Mouse (Mus musculus): ENCODE data around the gene Psmb7. TPM values are rescaled to one million over a fixed set of nuclear protein-coding genes. Genes with fewer than 3 reads are reported as not detected.

Gene Psmb7
- polyA plus RNA-seq, 1 experiment from 2014 or later, result 214 TPM

- no peak overlapping the region for H3K4me3 ChIP-seq (ENCODE audit: low read length)
- no peak overlapping the region for H3K27ac ChIP-seq (ENCODE audit: low read length)
- H3K4me1 ChIP-seq (ENCODE audit: control insufficient read depth, insufficient read depth, low read length), result peaks cover 3% of the 10 kb centered on the region; the same call in 1 of the 2 replicates
- WGBS, result 85% methylated on average over 4 of the region's 4 CpGs
- H3K9me3 ChIP-seq (replicated peaks; ENCODE audit: control insufficient read depth, low read length), result no peaks in the 10 kb centered on the region
- H3K4me2 ChIP-seq (ENCODE audit: low read depth, low read length), result no peak overlapping the region
- no peak overlapping the region for H3K9ac ChIP-seq (ENCODE audit: low read length)
- H3K27me3 ChIP-seq (ENCODE audit: control insufficient read depth, insufficient read depth, low read length), result no peaks in the 10 kb centered on the region
- peaks cover 25% of the 10 kb centered on the region for H3K36me3 ChIP-seq (ENCODE audit: control insufficient read depth, insufficient read depth)
- no peak for ATAC-seq (replicated peaks; ENCODE audit: extremely low read depth, insufficient read depth, low FRiP score)
Measured at GRCm38 (mm10) chr2:38562596-38562995, 81.3 kb downstream of the Psmb7 start.

GRCm38 (mm10) chr2:38560296-38561227, 83.3 kb downstream of the Psmb7 start:
- 72% methylated on average over 17 of the region's 17 CpGs for WGBS
- Histone ChIP-seq H3K9me3 (replicated peaks; ENCODE audit: control insufficient read depth, low read length) (no peaks in the 10 kb centered on the region), H3K9ac (ENCODE audit: low read length) (no peak overlapping the region), H3K4me3 (ENCODE audit: low read length) (no peak overlapping the region), H3K36me3 (ENCODE audit: control insufficient read depth, insufficient read depth) (peaks cover 22% of the 10 kb centered on the region), H3K4me2 (ENCODE audit: low read depth, low read length) (no peak overlapping the region), H3K27ac (ENCODE audit: low read length) (no peak overlapping the region), H3K27me3 (ENCODE audit: control insufficient read depth, insufficient read depth, low read length) (no peaks in the 10 kb centered on the region), H3K4me1 (ENCODE audit: control insufficient read depth, insufficient read depth, low read length) (peaks cover 3% of the 10 kb centered on the region; the same call in 1 of the 2 replicates)
- ATAC-seq (replicated peaks; ENCODE audit: extremely low read depth, insufficient read depth, low FRiP score), result no peak

GRCm38 (mm10) chr2:38556721-38557120, 87.2 kb downstream of the Psmb7 start:
- no peak overlapping the region for H3K27ac ChIP-seq (ENCODE audit: low read length)
- no peak for ATAC-seq (replicated peaks; ENCODE audit: extremely low read depth, insufficient read depth, low FRiP score)
- no peaks in the 10 kb centered on the region for H3K9me3 ChIP-seq (replicated peaks; ENCODE audit: control insufficient read depth, low read length)
- no peak overlapping the region for H3K9ac ChIP-seq (ENCODE audit: low read length)
- no peak overlapping the region for H3K4me3 ChIP-seq (ENCODE audit: low read length)
- no peaks in the 10 kb centered on the region for H3K27me3 ChIP-seq (ENCODE audit: control insufficient read depth, insufficient read depth, low read length)
- peaks cover 12% of the 10 kb centered on the region; the same call in 1 of the 2 replicates for H3K36me3 ChIP-seq (ENCODE audit: control insufficient read depth, insufficient read depth)
- 69% methylated on average over 3 of the region's 3 CpGs for WGBS
- H3K4me1 ChIP-seq (ENCODE audit: control insufficient read depth, insufficient read depth, low read length), result peaks cover 3% of the 10 kb centered on the region; the same call in 1 of the 2 replicates
- no peak overlapping the region for H3K4me2 ChIP-seq (ENCODE audit: low read depth, low read length)

- Histone ChIP-seq H3K4me1 (ENCODE audit: control insufficient read depth, insufficient read depth, low read length) (peaks cover 3% of the 10 kb centered on the region; the same call in 1 of the 2 replicates), H3K4me3 (ENCODE audit: low read length) (no peak overlapping the region), H3K27me3 (ENCODE audit: control insufficient read depth, insufficient read depth, low read length) (no peaks in the 10 kb centered on the region), H3K27ac (ENCODE audit: low read length) (no peak overlapping the region), H3K9me3 (replicated peaks; ENCODE audit: control insufficient read depth, low read length) (no peaks in the 10 kb centered on the region), H3K4me2 (ENCODE audit: low read depth, low read length) (no peak overlapping the region), H3K9ac (ENCODE audit: low read length) (no peak overlapping the region), H3K36me3 (ENCODE audit: control insufficient read depth, insufficient read depth) (peaks cover 18% of the 10 kb centered on the region; the same call in 1 of the 2 replicates)
- WGBS, result 78% methylated on average over 4 of the region's 4 CpGs
- no peak for ATAC-seq (replicated peaks; ENCODE audit: extremely low read depth, insufficient read depth, low FRiP score)
Measured at GRCm38 (mm10) chr2:38555659-38556058, 88.2 kb downstream of the Psmb7 start.

DNA sequence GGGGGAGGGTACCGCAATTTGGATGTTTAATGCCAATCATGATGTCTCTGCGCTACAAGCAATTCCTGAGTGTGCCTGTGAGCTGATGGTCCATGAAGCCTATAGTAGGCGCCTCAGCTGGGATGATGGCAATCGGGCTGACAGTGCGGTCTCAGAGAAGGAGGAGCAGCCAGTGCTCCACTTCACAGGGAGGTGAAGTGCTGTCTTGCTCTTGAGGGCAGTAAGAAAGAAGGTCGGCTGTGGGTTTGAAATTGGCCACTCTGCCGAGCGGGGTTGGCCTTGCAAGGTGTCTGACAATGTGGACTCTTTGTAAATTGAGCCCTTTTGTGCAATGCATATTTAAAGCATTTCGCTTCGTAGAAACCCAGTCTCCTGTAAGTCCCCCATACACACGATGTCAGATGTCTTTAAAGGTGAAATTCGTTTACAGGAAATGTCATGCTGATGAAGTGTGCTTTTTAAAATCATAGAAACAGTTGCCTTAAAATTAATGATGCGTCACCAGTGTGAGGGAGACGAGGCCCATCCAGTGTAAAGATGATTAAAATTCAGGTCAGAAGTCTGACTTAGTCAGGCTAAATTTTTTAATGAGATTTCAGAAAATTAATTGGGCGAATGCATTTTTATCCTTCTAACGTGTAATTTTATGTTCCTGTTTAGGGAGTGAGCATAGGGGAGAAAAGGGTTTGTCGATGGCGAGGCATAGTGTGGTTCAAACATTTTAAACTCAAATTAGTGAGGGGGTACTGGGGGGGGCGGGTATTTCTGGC, 89.5 kb downstream of the Psmb7 start:
- Histone ChIP-seq H3K4me1 (ENCODE audit: control insufficient read depth, insufficient read depth, low read length) (peaks cover 2% of the 10 kb centered on the region; the same call in 1 of the 2 replicates), H3K4me2 (ENCODE audit: low read depth, low read length) (no peak overlapping the region), H3K4me3 (ENCODE audit: low read length) (no peak overlapping the region), H3K27me3 (ENCODE audit: control insufficient read depth, insufficient read depth, low read length) (no peaks in the 10 kb centered on the region), H3K9me3 (replicated peaks; ENCODE audit: control insufficient read depth, low read length) (no peaks in the 10 kb centered on the region), H3K27ac (ENCODE audit: low read length) (no peak overlapping the region), H3K9ac (ENCODE audit: low read length) (no peak overlapping the region), H3K36me3 (ENCODE audit: control insufficient read depth, insufficient read depth) (peaks cover 17% of the 10 kb centered on the region; the same call in 1 of the 2 replicates)
- ATAC-seq (replicated peaks; ENCODE audit: extremely low read depth, insufficient read depth, low FRiP score), result no peak
- 79% methylated on average over 19 of the region's 19 CpGs for WGBS

DNA sequence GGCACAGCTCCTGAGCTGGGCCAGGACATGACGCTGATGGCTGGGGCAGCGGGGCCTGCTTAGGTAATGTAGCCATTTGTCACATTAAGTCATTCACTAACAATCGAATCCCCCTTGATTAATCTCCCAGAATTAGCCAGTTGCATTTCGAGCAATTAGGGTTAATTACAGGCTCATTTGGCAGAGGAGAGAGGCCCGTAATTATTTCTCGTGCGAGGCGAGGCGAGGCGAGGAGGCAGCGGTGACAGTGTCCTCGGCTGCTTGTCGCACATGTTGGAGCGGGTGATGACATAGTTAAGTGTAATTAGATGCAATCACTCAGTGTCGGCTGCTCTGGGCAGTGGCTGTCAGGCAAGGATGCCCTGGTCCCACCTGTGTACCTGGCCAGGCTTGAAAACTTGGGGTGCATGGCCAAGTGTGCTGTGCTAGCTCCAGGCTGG, 91.9 kb downstream of the Psmb7 start:
- no peak for ATAC-seq (replicated peaks; ENCODE audit: extremely low read depth, insufficient read depth, low FRiP score)
- WGBS, result 89% methylated on average over 15 of the region's 15 CpGs
- peaks cover 7% of the 10 kb centered on the region for H3K4me1 ChIP-seq (ENCODE audit: control insufficient read depth, insufficient read depth, low read length)

GRCm38 (mm10) chr2:38547793-38548517, 95.9 kb downstream of the Psmb7 start:
- no peak for ATAC-seq (replicated peaks; ENCODE audit: extremely low read depth, insufficient read depth, low FRiP score)
- H3K9ac ChIP-seq (ENCODE audit: low read length), result no peak overlapping the region

More for the DNA sequence above, 91.9 kb downstream of the Psmb7 start:
- no peak overlapping the region for H3K9ac ChIP-seq (ENCODE audit: low read length)
- no peaks in the 10 kb centered on the region for H3K27me3 ChIP-seq (ENCODE audit: control insufficient read depth, insufficient read depth, low read length)
- H3K4me3 ChIP-seq (ENCODE audit: low read length), result no peak overlapping the region
- no peak overlapping the region for H3K4me2 ChIP-seq (ENCODE audit: low read depth, low read length)
- H3K9me3 ChIP-seq (replicated peaks; ENCODE audit: control insufficient read depth, low read length), result no peaks in the 10 kb centered on the region
- H3K27ac ChIP-seq (ENCODE audit: low read length), result no peak overlapping the region
- 0 out of 2 replicates have a peak, but pooled peaks cover 6% of the 10 kb centered on the region for H3K36me3 ChIP-seq (ENCODE audit: control insufficient read depth, insufficient read depth)

DNA sequence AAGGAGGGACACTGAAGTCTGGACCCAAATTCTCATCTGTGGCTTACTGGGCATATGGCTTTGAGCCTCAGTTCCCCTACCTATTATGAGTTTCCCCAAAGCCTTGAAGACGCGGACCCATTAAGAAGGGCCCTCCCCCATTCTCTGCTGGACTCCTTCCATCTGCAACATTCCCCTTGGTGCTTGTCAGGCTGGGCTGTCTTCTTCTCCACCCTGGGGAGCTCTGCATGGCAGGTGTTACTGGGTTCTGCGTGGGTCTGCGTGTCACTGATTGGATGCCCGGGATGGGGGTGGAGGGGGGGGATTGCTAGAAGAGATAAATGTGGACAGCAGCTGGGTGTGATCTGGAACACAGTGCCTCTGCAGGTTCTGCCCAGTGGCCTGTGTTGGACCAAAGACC, 97.1 kb downstream of the Psmb7 start:
- Histone ChIP-seq H3K9me3 (replicated peaks; ENCODE audit: control insufficient read depth, low read length) (no peaks in the 10 kb centered on the region), H3K4me2 (ENCODE audit: low read depth, low read length) (no peak overlapping the region), H3K4me1 (ENCODE audit: control insufficient read depth, insufficient read depth, low read length) (peaks cover 42% of the 10 kb centered on the region), H3K27ac (ENCODE audit: low read length) (peak overlapping the region; percentile 49), H3K4me3 (ENCODE audit: low read length) (no peak overlapping the region), H3K9ac (ENCODE audit: low read length) (no peak overlapping the region), H3K27me3 (ENCODE audit: control insufficient read depth, insufficient read depth, low read length) (no peaks in the 10 kb centered on the region), H3K36me3 (ENCODE audit: control insufficient read depth, insufficient read depth) (0 out of 2 replicates have a peak, but pooled peaks cover 6% of the 10 kb centered on the region)
- 62% methylated on average over 5 of the region's 5 CpGs for WGBS
- ATAC-seq (replicated peaks; ENCODE audit: extremely low read depth, insufficient read depth, low FRiP score), result no peak

More at GRCm38 (mm10) chr2:38547793-38548517, 95.9 kb downstream of the Psmb7 start:
- 75% methylated on average over 11 of the region's 11 CpGs for WGBS
- H3K36me3 ChIP-seq (ENCODE audit: control insufficient read depth, insufficient read depth), result 0 out of 2 replicates have a peak, but pooled peaks cover 6% of the 10 kb centered on the region
- H3K4me3 ChIP-seq (ENCODE audit: low read length), result no peak overlapping the region
- H3K9me3 ChIP-seq (replicated peaks; ENCODE audit: control insufficient read depth, low read length), result no peaks in the 10 kb centered on the region
- H3K4me2 ChIP-seq (ENCODE audit: low read depth, low read length), result no peak overlapping the region
- H3K27me3 ChIP-seq (ENCODE audit: control insufficient read depth, insufficient read depth, low read length), result no peaks in the 10 kb centered on the region
- no peak overlapping the region for H3K27ac ChIP-seq (ENCODE audit: low read length)
- peaks cover 31% of the 10 kb centered on the region for H3K4me1 ChIP-seq (ENCODE audit: control insufficient read depth, insufficient read depth, low read length)
